Comparison of ENCODE assay signal across 40 mouse cellular contexts in genomic region chr17:86486657-86487056, GRCm38 (mm10). TPM values are rescaled to one million over a fixed set of nuclear protein-coding genes. Genes with fewer than 3 reads are reported as not detected.
"Had no signal": no experiment of that assay in that cellular context is flagged by ENCODE, and none has a peak within 500 bp of the region (broad histone marks: within the 10 kb centered on the region; RNA-seq: fewer than 3 reads in every experiment).

No protein-coding gene starts in this region.

- H3K9ac ChIP-seq: heart, embryonic 12.5 days; heart, embryonic 13.5 days; heart, embryonic 15.5 days; hindbrain, embryonic 12.5 days; hindbrain, embryonic 13.5 days; hindbrain, embryonic 14.5 days; hindbrain, embryonic 15.5 days; intestine, embryonic 15.5 days; kidney, embryonic 15.5 days had no signal

- H3K9me3 ChIP-seq: heart, embryonic 10.5 days; heart, embryonic 12.5 days; heart, embryonic 13.5 days; heart, embryonic 15.5 days; hindbrain, embryonic 10.5 days; hindbrain, embryonic 12.5 days; hindbrain, embryonic 13.5 days; hindbrain, embryonic 15.5 days; intestine, embryonic 15.5 days; kidney, embryonic 15.5 days had no signal

- H3K27me3 ChIP-seq: heart, embryonic 12.5 days; heart, embryonic 13.5 days; heart, embryonic 15.5 days; hindbrain, embryonic 12.5 days; hindbrain, embryonic 13.5 days; hindbrain, embryonic 15.5 days; intestine, embryonic 15.5 days; kidney, embryonic 15.5 days had no signal

- H3K4me1 ChIP-seq: heart, embryonic 15.5 days; hindbrain, embryonic 12.5 days; hindbrain, embryonic 13.5 days; hindbrain, embryonic 15.5 days; intestine, embryonic 15.5 days had no signal

- H3K4me3 ChIP-seq: heart, embryonic 10.5 days; heart, embryonic 12.5 days; heart, embryonic 13.5 days; heart, embryonic 15.5 days; hindbrain, embryonic 10.5 days; hindbrain, embryonic 12.5 days; hindbrain, embryonic 13.5 days; hindbrain, embryonic 15.5 days; intestine, embryonic 15.5 days; kidney, embryonic 15.5 days; layer of hippocampus, adult 2 months; left cerebral cortex, adult 2 months had no signal

- H3K27ac ChIP-seq: heart, embryonic 10.5 days; heart, embryonic 13.5 days; heart, embryonic 15.5 days; hindbrain, embryonic 10.5 days; hindbrain, embryonic 12.5 days; hindbrain, embryonic 13.5 days; hindbrain, embryonic 14.5 days; hindbrain, embryonic 15.5 days; hindbrain, postnatal 0 days; intestine, embryonic 15.5 days; kidney, embryonic 15.5 days; kidney, postnatal 0 days; layer of hippocampus, adult 2 months; left cerebral cortex, adult 2 months had no signal

- DNase-seq: heart, postnatal 10 days; heart, postnatal 14 days; heart, postnatal 36 days; heart, postnatal 4 days; kidney, adult 11 months; kidney, adult 18-20 months; kidney, adult 2 months; kidney, adult 8-10 months; kidney, adult 9 months; kidney, postnatal 10 days; kidney, postnatal 14 days; kidney, postnatal 25 days; kidney, postnatal 36 days; kidney, postnatal 4 days; layer of hippocampus, adult 9-11 months; layer of hippocampus, postnatal 36 days had no signal

- H3K36me3 ChIP-seq: heart, embryonic 15.5 days; hindbrain, embryonic 10.5 days; hindbrain, embryonic 12.5 days; hindbrain, embryonic 13.5 days; hindbrain, embryonic 15.5 days; intestine, embryonic 15.5 days had no signal

RNA-seq across cellular contexts. Expression of gene Gm10309, which starts 18.4 kb away (rescaled TPM):
- total RNA-seq: heart, postnatal 10 days; heart, postnatal 14 days; heart, postnatal 25 days; hematopoietic stem cell, adult 5-6 weeks; hindbrain, postnatal 0 days; layer of hippocampus, adult 18-20 months; layer of hippocampus, adult 2 months; layer of hippocampus, adult 8-10 months; layer of hippocampus, postnatal 10 days; layer of hippocampus, postnatal 14 days; layer of hippocampus, postnatal 25 days; layer of hippocampus, postnatal 36 days; left cerebral cortex, adult 18-20 months; left cerebral cortex, adult 2 months had no signal
- polyA plus RNA-seq: intestine, postnatal 0 days had no signal
